Comparison of ENCODE assay signal across 9 mouse cellular contexts in genomic region chr11:62604886-62605618, GRCm38 (mm10). TPM values are rescaled to one million over a fixed set of nuclear protein-coding genes. Genes with fewer than 3 reads are reported as not detected.
DNase-seq lines count a peak whose midpoint lies in the region; ATAC-seq and TF ChIP-seq lines count a peak whose summit lies in the region.
"Had no signal": no experiment of that assay in that cellular context is flagged by ENCODE, and none has a peak within 500 bp of the region (broad histone marks: within the 10 kb centered on the region; RNA-seq: fewer than 3 reads in every experiment).

No protein-coding gene starts in this region.

- peak overlapping the region; percentile 7; the same call in 1 of the 2 replicates for H3K27ac ChIP-seq in heart, embryonic 11.5 days (ENCODE audit: low read depth, low read length)
- H3K27ac ChIP-seq in forebrain, postnatal 0 days (ENCODE audit: low read depth, low read length): no peak overlapping the region

- peak overlapping the region; percentile 82 for H3K4me3 ChIP-seq in heart, embryonic 11.5 days (ENCODE audit: low read depth, low read length)
- peak overlapping the region; percentile 87 for H3K4me3 ChIP-seq in E14TG2a.4 (replicated peaks; ENCODE audit: low read length)
- H3K4me3 ChIP-seq in forebrain, postnatal 0 days (ENCODE audit: low read depth, low read length): 0 out of 2 replicates have a peak overlapping the region, but pooled peaks have one; percentile 4

- no peaks in the 10 kb centered on the region for H3K9me3 ChIP-seq in heart, embryonic 11.5 days (replicated peaks; ENCODE audit: control insufficient read depth, low read length)
- H3K9me3 ChIP-seq in E14TG2a.4 (ENCODE audit: low read length): no peaks in the 10 kb centered on the region
- H3K9me3 ChIP-seq in forebrain, postnatal 0 days (ENCODE audit: low read length): no peaks in the 10 kb centered on the region

- WGBS in heart, embryonic 11.5 days (ENCODE audit: insufficient replicate concordance): 39% methylated on average over 3 of the region's 3 CpGs
- WGBS in forebrain, postnatal 0 days: 14% methylated on average over 3 of the region's 3 CpGs

- H3K27me3 ChIP-seq in heart, embryonic 11.5 days (ENCODE audit: control insufficient read depth, insufficient read depth, low read length): no peaks in the 10 kb centered on the region
- no peaks in the 10 kb centered on the region for H3K27me3 ChIP-seq in E14TG2a.4 (ENCODE audit: insufficient read depth, low read length)
- H3K27me3 ChIP-seq in forebrain, postnatal 0 days (ENCODE audit: insufficient read depth, low read length): no peaks in the 10 kb centered on the region

- H3K36me3 ChIP-seq in heart, embryonic 11.5 days (ENCODE audit: control insufficient read depth, insufficient read depth, low read length): peaks cover 24% of the 10 kb centered on the region
- peaks cover 68% of the 10 kb centered on the region for H3K36me3 ChIP-seq in E14TG2a.4 (ENCODE audit: insufficient read depth, low read length)
- H3K36me3 ChIP-seq in forebrain, postnatal 0 days (ENCODE audit: insufficient read depth): peaks cover 52% of the 10 kb centered on the region

- DNase-seq in heart, adult 18-20 months: no peak
- no peak for DNase-seq in forebrain, postnatal 0 days
- DNase-seq in lung, postnatal 25 days (ENCODE audit: low spot score): peak; percentile 31
- no peak for DNase-seq in MN1 (ENCODE audit: low spot score)
- DNase-seq in layer of hippocampus, adult 8-10 months (ENCODE audit: low spot score in 2 of 2): no peak
- no peak for DNase-seq in kidney, postnatal 14 days
- DNase-seq: gastrocnemius, postnatal 14 days had no signal

- peak overlapping the region; percentile 55 for H3K9ac ChIP-seq in heart, embryonic 11.5 days (ENCODE audit: low read depth, low read length)
- peak overlapping the region; percentile 93; the same call in 1 of the 2 replicates for H3K9ac ChIP-seq in forebrain, postnatal 0 days

- no peak for ATAC-seq in heart, embryonic 11.5 days (replicated peaks; ENCODE audit: insufficient number of reproducible peaks, low FRiP score, low TSS enrichment)
- no peak for ATAC-seq in forebrain, postnatal 0 days

- no peak for TF ChIP-seq CTCF in E14TG2a.4 (conservative IDR thresholded peaks at IDR 0.05; ENCODE audit: low read length)
- TF ChIP-seq CTCF in forebrain, postnatal 0 days (IDR thresholded peaks at IDR 0.05; ENCODE audit: low read depth): no peak

- peaks cover 14% of the 10 kb centered on the region for H3K4me1 ChIP-seq in heart, embryonic 11.5 days (ENCODE audit: control insufficient read depth, insufficient read depth, low read length)
- H3K4me1 ChIP-seq in E14TG2a.4 (replicated peaks; ENCODE audit: low read depth, low read length): peaks cover 51% of the 10 kb centered on the region
- H3K4me1 ChIP-seq in forebrain, postnatal 0 days (ENCODE audit: insufficient read depth): peaks cover 26% of the 10 kb centered on the region

- peak overlapping the region; percentile 86 for H3K4me2 ChIP-seq in heart, embryonic 11.5 days
- H3K4me2 ChIP-seq in forebrain, postnatal 0 days (ENCODE audit: low read depth): peak overlapping the region; percentile 60

RNA-seq across cellular contexts. Expression of gene Trpv2, which starts 30.8 kb away (rescaled TPM):
- polyA plus RNA-seq in heart, embryonic 11.5 days (2014; fragmentation: Nextera tagmentation; extraction: Ambion mirVana): 4.1 and 4.4 TPM in 2 replicates
- 1 to 10 TPM; 3.0 TPM for total RNA-seq in heart, adult 18-20 months (2021)
- total RNA-seq in forebrain, postnatal 0 days (2014; rRNA removed): 38.1 and 46.6 TPM in 2 replicates
- 21.6 and 26.2 TPM in 2 replicates for polyA plus RNA-seq in forebrain, postnatal 0 days (2015; fragmentation: Nextera tagmentation; extraction: Ambion mirVana)
- total RNA-seq in layer of hippocampus, adult 8-10 months (2022): 10 to 100 TPM; 14.5 to 15.9 (median 15.1) TPM

RNA-seq across cellular contexts. Expression of gene Lrrc75a, which starts 43.3 kb away (rescaled TPM):
- polyA plus RNA-seq in heart, embryonic 11.5 days (2014; fragmentation: Nextera tagmentation; extraction: Ambion mirVana): 14.3 and 16.2 TPM in 2 replicates
- total RNA-seq in heart, adult 18-20 months (2021): 1 to 10 TPM; 3.2 to 4.3 TPM
- total RNA-seq in forebrain, postnatal 0 days (2014; rRNA removed): 13.2 and 18.1 TPM in 2 replicates
- polyA plus RNA-seq in forebrain, postnatal 0 days (2015; fragmentation: Nextera tagmentation; extraction: Ambion mirVana): 6.5 and 7.1 TPM in 2 replicates
- 1 to 10 TPM; 7.5 to 9.3 (median 9.0) TPM for total RNA-seq in layer of hippocampus, adult 8-10 months (2022)

RNA-seq across cellular contexts. Expression of gene Mmgt2, which starts 43.4 kb away (rescaled TPM):
- polyA plus RNA-seq in heart, embryonic 11.5 days (2014; fragmentation: Nextera tagmentation; extraction: Ambion mirVana): 45.0 and 47.6 TPM in 2 replicates
- 1 to 10 TPM; 5.4 to 7.1 TPM for total RNA-seq in heart, adult 18-20 months (2021)
- total RNA-seq in forebrain, postnatal 0 days (2014; rRNA removed): 22.6 and 37.0 TPM in 2 replicates
- polyA plus RNA-seq in forebrain, postnatal 0 days (2015; fragmentation: Nextera tagmentation; extraction: Ambion mirVana): 22.4 and 23.3 TPM in 2 replicates
- total RNA-seq in layer of hippocampus, adult 8-10 months (2022): 10 to 100 TPM; 17.4 to 25.5 (median 20.8) TPM

RNA-seq across cellular contexts. Expression of gene Ubb, which starts 54.1 kb away (rescaled TPM):
- 2,677 and 2,901 TPM in 2 replicates for polyA plus RNA-seq in heart, embryonic 11.5 days (2014; fragmentation: Nextera tagmentation; extraction: Ambion mirVana)
- 100 to 1,000 TPM; 599 to 655 TPM for total RNA-seq in heart, adult 18-20 months (2021)
- 1,115 and 1,190 TPM in 2 replicates for total RNA-seq in forebrain, postnatal 0 days (2014; rRNA removed)
- 4,663 and 5,112 TPM in 2 replicates for polyA plus RNA-seq in forebrain, postnatal 0 days (2015; fragmentation: Nextera tagmentation; extraction: Ambion mirVana)
- total RNA-seq in layer of hippocampus, adult 8-10 months (2022): 1,000 to 10,000 TPM; 1,746 to 1,909 (median 1,854) TPM

Comparison
In these comparisons a context has a peak if more than half of its experiments do, and no peak if none do; other contexts are left out.
1. H3K4me3 ChIP-seq: peak in every context shown above with its lines; median percentile 87 in E14TG2a.4; 82 in heart, embryonic 11.5 days; 4 in forebrain, postnatal 0 days.